Mouse (Mus musculus): ENCODE results near the gene Tnfsf12.

The Tnfsf12 gene

GRCm38 (mm10) chr11:69656617-69657461 is 38.8 kb downstream of the Tnfsf12 start:
- intact Hi-C loops (cut with DNase I), result no loop called here

GRCm38 (mm10) chr11:69656065-69656455 is 39.6 kb downstream of the Tnfsf12 start:
- intact Hi-C loops (cut with DNase I), result no loop called here

- intact Hi-C loops (cut with DNase I), result no loop called here
Observed at GRCm38 (mm10) chr11:69655264-69656064, 40.2 kb downstream of the Tnfsf12 start, which contains the start of gene Sox15. Gene Sox15, plus strand, starts transcription at chr11:69655314.

DNA sequence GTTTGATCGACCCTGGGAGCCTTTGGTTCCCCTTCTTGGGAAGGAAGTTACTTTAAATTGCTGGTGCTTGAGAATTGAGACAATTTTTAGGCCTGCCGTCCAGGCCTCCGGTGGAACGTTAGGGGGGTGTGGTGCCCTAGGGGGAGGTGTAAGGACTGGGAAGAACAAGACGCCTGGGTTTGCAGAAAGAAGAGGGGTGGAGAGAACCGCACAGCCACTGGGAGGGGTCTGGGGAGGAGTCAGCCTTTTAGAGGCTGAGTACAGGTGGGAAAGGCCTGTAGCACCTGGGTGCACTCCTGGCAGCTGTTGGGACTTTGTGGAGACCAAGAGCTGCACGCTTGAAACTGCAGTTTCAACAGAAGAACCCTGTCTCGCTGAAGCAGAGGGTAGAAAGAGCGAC is 40.9 kb downstream of the Tnfsf12 start:
- intact Hi-C loops (cut with DNase I), result no loop called here

GRCm38 (mm10) chr11:69653399-69653798 is 42.2 kb downstream of the Tnfsf12 start:
- intact Hi-C loops (cut with DNase I), result no loop called here

DNA sequence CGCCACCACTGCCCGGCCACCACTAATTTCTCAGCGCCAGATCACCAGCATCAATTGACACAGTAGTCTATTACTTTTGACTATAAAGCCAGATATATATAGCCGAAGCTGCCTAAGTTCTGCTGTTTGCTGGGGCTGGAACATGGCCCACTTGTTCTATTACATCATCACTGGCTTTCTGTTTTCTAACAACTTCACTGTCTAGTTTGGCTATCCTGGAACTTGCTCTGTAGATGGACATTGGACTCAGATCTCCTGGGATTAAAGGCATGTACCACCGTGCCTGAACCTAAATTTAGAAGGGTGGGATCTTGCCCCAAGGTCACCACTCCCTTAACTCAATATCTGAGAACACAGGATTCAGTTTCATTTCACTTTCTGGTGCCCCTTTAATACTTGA is 49.8 kb downstream of the Tnfsf12 start:
- intact Hi-C loops (cut with DNase I), result no loop called here

Small RNA genes within 50 kb of the gene (microRNA-seq; reads per million reads assigned to microRNA genes)
- 4.0 to 5.1 reads per million in 2 experiments for gene Mir1934

Data from adrenal gland (tissue).